Mouse (Mus musculus): Measurements from ENCODE around the gene Ranbp17. TPM values are rescaled to one million over a fixed set of nuclear protein-coding genes. Genes with fewer than 3 reads are reported as not detected.

Ranbp17 gene
- polyA plus RNA-seq, 1 experiment from 2014 or later, result 3.3 TPM

DNA sequence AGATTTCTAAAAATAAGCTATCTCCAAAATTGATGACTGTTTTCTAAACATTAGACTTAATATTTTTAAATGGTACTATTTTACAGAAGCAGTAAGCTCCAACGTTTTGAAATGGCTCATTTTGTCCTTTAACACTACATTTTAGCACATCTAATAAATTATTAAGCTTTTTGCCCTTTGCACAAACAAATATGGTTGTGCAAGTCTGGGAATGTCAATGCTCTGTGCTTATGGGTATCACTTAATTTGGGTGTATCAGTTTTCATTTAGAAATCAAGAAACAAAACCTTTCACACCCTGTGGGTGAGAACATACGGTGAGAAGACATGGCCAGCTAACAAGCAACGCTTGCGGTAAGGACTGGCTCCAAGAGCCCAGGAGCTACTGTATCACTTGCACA, 108.9 kb downstream of the Ranbp17 start:
- Histone ChIP-seq H3K4me3 (replicated peaks) (no peak overlapping the region), H3K9ac (no peak overlapping the region), H3K4me1 (replicated peaks) (no peaks in the 10 kb centered on the region), H3K27me3 (no peaks in the 10 kb centered on the region), H3K9me3 (replicated peaks) (no peaks in the 10 kb centered on the region), H3K27ac (no peak overlapping the region), H3K4me2 (no peak overlapping the region), H3K36me3 (no peaks in the 10 kb centered on the region)
- DNase-seq (no peak), ATAC-seq (ENCODE audit: low read depth) (no peak)
- 78% methylated on average over 4 of the region's 4 CpGs for WGBS (ENCODE audit: insufficient replicate concordance)

GRCm38 (mm10) chr11:33399346-33399745, 114.2 kb downstream of the Ranbp17 start:
- no peak overlapping the region for H3K4me3 ChIP-seq (replicated peaks)
- DNase-seq (no peak), ATAC-seq (ENCODE audit: low read depth) (no peak)
- 27% methylated on average over 1 of the region's 1 CpGs for WGBS (ENCODE audit: insufficient replicate concordance)
- H3K27me3 ChIP-seq, result no peaks in the 10 kb centered on the region
- no peak overlapping the region for H3K4me2 ChIP-seq
- H3K9me3 ChIP-seq (replicated peaks), result no peaks in the 10 kb centered on the region
- H3K9ac ChIP-seq, result no peak overlapping the region
- H3K4me1 ChIP-seq (replicated peaks), result no peaks in the 10 kb centered on the region
- no peak overlapping the region for H3K27ac ChIP-seq
- no peaks in the 10 kb centered on the region for H3K36me3 ChIP-seq

- Histone ChIP-seq H3K9me3 (replicated peaks) (no peaks in the 10 kb centered on the region), H3K4me3 (replicated peaks) (no peak overlapping the region), H3K27me3 (no peaks in the 10 kb centered on the region), H3K4me2 (no peak overlapping the region), H3K27ac (no peak overlapping the region), H3K9ac (no peak overlapping the region), H3K36me3 (no peaks in the 10 kb centered on the region), H3K4me1 (replicated peaks) (no peaks in the 10 kb centered on the region)
- DNase-seq, result no peak
- ATAC-seq (ENCODE audit: low read depth), result no peak
- WGBS (ENCODE audit: insufficient replicate concordance), result 63% methylated on average over 3 of the region's 3 CpGs
Measured at GRCm38 (mm10) chr11:33398701-33399100, 114.8 kb downstream of the Ranbp17 start.

- no peak for ATAC-seq (ENCODE audit: low read depth)
- no peak for DNase-seq
Measured at GRCm38 (mm10) chr11:33396275-33396674, 117.3 kb downstream of the Ranbp17 start.

GRCm38 (mm10) chr11:33394093-33394492, 119.5 kb downstream of the Ranbp17 start:
- H3K4me2 ChIP-seq, result no peak overlapping the region
- WGBS (ENCODE audit: insufficient replicate concordance), result 72% methylated on average over 3 of the region's 3 CpGs
- no peaks in the 10 kb centered on the region for H3K36me3 ChIP-seq
- no peak overlapping the region for H3K27ac ChIP-seq
- H3K27me3 ChIP-seq, result no peaks in the 10 kb centered on the region
- no peak overlapping the region for H3K9ac ChIP-seq
- H3K4me3 ChIP-seq (replicated peaks), result no peak overlapping the region
- H3K9me3 ChIP-seq (replicated peaks), result no peaks in the 10 kb centered on the region
- ATAC-seq (ENCODE audit: low read depth) (no peak), DNase-seq (no peak)
- H3K4me1 ChIP-seq (replicated peaks), result no peaks in the 10 kb centered on the region

More at GRCm38 (mm10) chr11:33396275-33396674, 117.3 kb downstream of the Ranbp17 start:
- Histone ChIP-seq H3K9ac (no peak overlapping the region), H3K27ac (no peak overlapping the region), H3K27me3 (no peaks in the 10 kb centered on the region), H3K4me3 (replicated peaks) (no peak overlapping the region), H3K9me3 (replicated peaks) (no peaks in the 10 kb centered on the region), H3K4me1 (replicated peaks) (no peaks in the 10 kb centered on the region), H3K4me2 (no peak overlapping the region), H3K36me3 (no peaks in the 10 kb centered on the region)
- WGBS (ENCODE audit: insufficient replicate concordance), result 73% methylated on average over 6 of the region's 6 CpGs

DNA sequence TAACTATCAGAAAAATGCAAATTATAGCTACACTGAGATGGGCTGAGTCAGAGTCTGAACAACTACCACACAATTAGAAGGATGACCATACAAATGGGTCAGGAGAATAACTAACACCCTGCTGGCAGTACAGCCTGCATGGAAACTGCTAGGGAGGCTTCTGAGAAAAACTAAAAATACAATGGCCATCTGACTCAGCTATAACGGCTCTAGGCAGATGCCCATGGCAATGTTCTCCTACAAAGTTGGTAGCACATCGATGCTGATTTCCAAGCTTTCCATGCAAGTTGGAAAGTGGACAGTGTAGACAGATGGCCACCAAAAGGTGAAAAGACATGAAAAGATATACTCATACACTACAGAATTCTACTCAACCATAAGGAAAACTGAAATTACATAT, 124.9 kb downstream of the Ranbp17 start:
- H3K4me3 ChIP-seq (replicated peaks), result no peak overlapping the region
- no peak overlapping the region for H3K9ac ChIP-seq
- H3K36me3 ChIP-seq, result no peaks in the 10 kb centered on the region
- H3K9me3 ChIP-seq (replicated peaks), result no peaks in the 10 kb centered on the region
- no peak for DNase-seq
- H3K27ac ChIP-seq, result no peak overlapping the region
- WGBS (ENCODE audit: insufficient replicate concordance), result 75% methylated on average over 2 of the region's 2 CpGs
- H3K27me3 ChIP-seq, result no peaks in the 10 kb centered on the region
- no peaks in the 10 kb centered on the region for H3K4me1 ChIP-seq (replicated peaks)
- no peak overlapping the region for H3K4me2 ChIP-seq
- ATAC-seq (ENCODE audit: low read depth), result no peak

DNA sequence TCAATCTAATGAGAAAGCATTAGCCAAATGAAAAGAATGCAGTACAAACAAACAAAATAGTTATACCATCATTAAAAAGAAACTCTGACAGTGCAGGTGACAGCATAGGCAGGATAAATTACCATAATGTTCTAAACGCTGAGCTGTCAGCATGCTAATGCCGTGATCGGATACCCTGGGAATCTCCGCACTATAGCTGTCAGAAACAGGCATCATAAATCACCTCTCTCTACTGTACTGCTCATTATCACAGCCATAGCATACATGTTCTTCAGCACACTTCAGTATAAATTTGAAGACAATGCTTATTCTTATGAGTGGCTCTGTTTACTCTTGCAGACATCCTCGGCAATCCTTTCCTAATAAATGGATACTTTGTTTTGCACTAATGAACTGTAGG, 151.7 kb downstream of the Ranbp17 start:
- DNase-seq (no peak), ATAC-seq (ENCODE audit: low read depth) (no peak)
- Histone ChIP-seq H3K9ac (no peak overlapping the region), H3K4me3 (replicated peaks) (no peak overlapping the region), H3K27me3 (no peaks in the 10 kb centered on the region), H3K27ac (no peak overlapping the region), H3K36me3 (no peaks in the 10 kb centered on the region), H3K4me2 (no peak overlapping the region), H3K4me1 (replicated peaks) (no peaks in the 10 kb centered on the region), H3K9me3 (replicated peaks) (no peaks in the 10 kb centered on the region)
- 78% methylated on average over 5 of the region's 5 CpGs for WGBS (ENCODE audit: insufficient replicate concordance)

- Histone ChIP-seq H3K4me2 (no peak overlapping the region), H3K4me1 (replicated peaks) (no peaks in the 10 kb centered on the region), H3K9ac (no peak overlapping the region), H3K36me3 (no peaks in the 10 kb centered on the region), H3K27me3 (no peaks in the 10 kb centered on the region), H3K27ac (no peak overlapping the region), H3K4me3 (replicated peaks) (no peak overlapping the region), H3K9me3 (replicated peaks) (no peaks in the 10 kb centered on the region)
- ATAC-seq (ENCODE audit: low read depth) (no peak), DNase-seq (no peak)
- 45% methylated on average over 2 of the region's 2 CpGs for WGBS (ENCODE audit: insufficient replicate concordance)
Measured at GRCm38 (mm10) chr11:33349269-33349668, 164.3 kb downstream of the Ranbp17 start.

GRCm38 (mm10) chr11:33342061-33342460, 171.5 kb downstream of the Ranbp17 start:
- DNase-seq (no peak), ATAC-seq (ENCODE audit: low read depth) (no peak)
- Histone ChIP-seq H3K27ac (no peak overlapping the region), H3K4me2 (no peak overlapping the region), H3K4me3 (replicated peaks) (no peak overlapping the region), H3K9ac (no peak overlapping the region), H3K36me3 (no peaks in the 10 kb centered on the region), H3K9me3 (replicated peaks) (no peaks in the 10 kb centered on the region), H3K27me3 (no peaks in the 10 kb centered on the region), H3K4me1 (replicated peaks) (no peaks in the 10 kb centered on the region)
- 77% methylated on average over 2 of the region's 2 CpGs for WGBS (ENCODE audit: insufficient replicate concordance)

DNA sequence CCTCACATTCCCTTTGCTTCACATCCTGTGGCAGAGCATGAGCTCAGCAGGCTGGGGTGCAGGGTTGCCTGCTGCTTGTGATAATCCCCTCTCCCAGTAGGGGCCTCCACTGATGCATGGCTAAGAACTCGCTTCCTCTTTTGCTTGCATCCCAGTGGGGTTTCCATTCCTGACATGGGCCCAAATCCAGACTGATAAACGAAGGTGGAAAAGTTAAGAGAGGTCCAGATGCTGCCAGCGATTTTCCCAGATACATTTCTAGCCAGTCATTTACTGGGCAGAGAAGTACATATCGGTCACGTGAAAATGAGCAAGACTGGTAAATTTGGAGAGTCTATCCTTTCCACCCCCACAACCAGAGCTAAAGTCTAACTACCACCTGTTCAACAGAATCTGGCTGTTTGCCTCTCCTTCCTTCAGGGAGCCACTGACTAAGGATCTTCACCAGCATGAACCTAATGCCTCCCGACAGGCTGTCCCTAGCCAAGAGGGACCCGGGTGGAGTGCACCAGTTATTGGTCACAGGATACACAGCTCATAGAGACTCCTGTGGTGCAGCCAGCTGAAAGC, 176.9 kb downstream of the Ranbp17 start:
- H3K4me2 ChIP-seq, result no peak overlapping the region
- no peak overlapping the region for H3K27ac ChIP-seq
- H3K4me3 ChIP-seq (replicated peaks), result no peak overlapping the region
- H3K9ac ChIP-seq, result no peak overlapping the region
- H3K9me3 ChIP-seq (replicated peaks), result no peaks in the 10 kb centered on the region
- H3K27me3 ChIP-seq, result no peaks in the 10 kb centered on the region
- no peaks in the 10 kb centered on the region for H3K4me1 ChIP-seq (replicated peaks)
- WGBS (ENCODE audit: insufficient replicate concordance), result 40% methylated on average over 7 of the region's 7 CpGs
- ATAC-seq (ENCODE audit: low read depth) (no peak), DNase-seq (no peak)
- no peaks in the 10 kb centered on the region for H3K36me3 ChIP-seq

- Histone ChIP-seq H3K4me1 (replicated peaks) (no peaks in the 10 kb centered on the region), H3K4me3 (replicated peaks) (no peak overlapping the region), H3K9me3 (replicated peaks) (no peaks in the 10 kb centered on the region), H3K9ac (no peak overlapping the region), H3K27ac (no peak overlapping the region), H3K27me3 (no peaks in the 10 kb centered on the region), H3K4me2 (no peak overlapping the region), H3K36me3 (no peaks in the 10 kb centered on the region)
- DNase-seq, result no peak
- 70% methylated on average over 3 of the region's 3 CpGs for WGBS (ENCODE audit: insufficient replicate concordance)
- ATAC-seq (ENCODE audit: low read depth), result no peak
Measured at GRCm38 (mm10) chr11:33335616-33336015, 177.9 kb downstream of the Ranbp17 start.

- WGBS (ENCODE audit: insufficient replicate concordance), result 57% methylated on average over 5 of the region's 5 CpGs
Measured at GRCm38 (mm10) chr11:33332137-33332536, 181.4 kb downstream of the Ranbp17 start.

More at GRCm38 (mm10) chr11:33332137-33332536, 181.4 kb downstream of the Ranbp17 start:
- no peak for DNase-seq
- no peak overlapping the region for H3K4me3 ChIP-seq (replicated peaks)
- no peaks in the 10 kb centered on the region for H3K9me3 ChIP-seq (replicated peaks)
- H3K4me1 ChIP-seq (replicated peaks), result no peaks in the 10 kb centered on the region
- H3K9ac ChIP-seq, result no peak overlapping the region
- ATAC-seq (ENCODE audit: low read depth), result no peak
- H3K36me3 ChIP-seq, result no peaks in the 10 kb centered on the region
- H3K27ac ChIP-seq, result no peak overlapping the region
- H3K27me3 ChIP-seq, result no peaks in the 10 kb centered on the region
- no peak overlapping the region for H3K4me2 ChIP-seq

Data from liver, embryonic 13.5 days (tissue).